Mouse (Mus musculus): Measurements from ENCODE around the gene Bri3. TPM values are rescaled to one million over a fixed set of nuclear protein-coding genes. Genes with fewer than 3 reads are reported as not detected.

Bri3 gene
- 100 to 1,000 TPM; 180 to 221 TPM for total RNA-seq (2021)

DNA sequence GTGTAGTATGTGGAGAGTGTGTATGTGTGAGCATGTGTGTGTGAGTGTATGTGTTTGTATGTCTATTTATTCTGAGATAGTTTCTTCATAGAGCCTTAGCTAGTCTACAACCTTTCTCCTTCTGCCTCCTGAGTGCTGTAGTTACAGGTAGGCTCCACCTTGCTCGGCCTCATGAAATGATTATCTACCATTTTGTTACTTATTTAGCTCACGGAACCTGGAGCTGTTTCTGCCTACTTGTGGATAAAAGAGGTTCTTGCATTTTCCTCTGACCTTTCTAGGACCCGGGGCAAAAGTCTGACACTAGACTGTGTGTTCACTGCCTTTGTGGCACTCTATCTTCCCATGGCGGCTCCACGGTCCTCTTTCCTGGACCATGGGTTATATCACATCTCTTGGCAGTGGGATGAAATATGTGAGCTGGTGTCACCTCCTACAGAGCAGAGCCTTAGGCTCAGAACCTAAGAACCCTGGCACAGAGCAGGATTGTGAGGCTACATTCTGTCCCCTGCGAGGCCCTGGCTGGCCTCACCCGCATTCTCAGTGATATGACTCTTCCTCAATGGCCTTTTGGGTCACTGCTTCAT lies at the start of gene Bri3:
Bri3 (plus strand) TSS at position 537 of the 587 bp plus-strand sequence.
- no peak for DNase-seq

DNA sequence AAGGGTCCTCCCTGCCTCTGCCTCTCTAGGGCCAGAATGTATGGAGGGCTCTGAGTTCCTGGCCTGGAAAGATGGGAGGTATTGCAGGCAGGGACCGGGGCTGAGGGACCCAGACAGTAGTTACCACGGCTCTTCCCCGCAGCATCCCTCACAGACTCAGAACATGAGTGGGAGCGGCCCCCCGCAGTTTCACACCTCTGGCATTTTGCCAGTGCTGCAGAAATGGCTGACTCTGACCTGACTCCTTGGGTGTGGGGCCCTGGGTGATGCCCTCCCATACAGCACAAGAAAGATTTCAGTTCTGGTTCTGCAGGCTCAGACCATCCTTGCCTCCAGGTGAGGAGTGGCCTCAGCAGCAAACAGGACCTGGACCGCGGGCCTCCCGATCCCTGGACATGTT lies 48.7 kb upstream of the Bri3 start:
- DNase-seq, result no peak

DNA sequence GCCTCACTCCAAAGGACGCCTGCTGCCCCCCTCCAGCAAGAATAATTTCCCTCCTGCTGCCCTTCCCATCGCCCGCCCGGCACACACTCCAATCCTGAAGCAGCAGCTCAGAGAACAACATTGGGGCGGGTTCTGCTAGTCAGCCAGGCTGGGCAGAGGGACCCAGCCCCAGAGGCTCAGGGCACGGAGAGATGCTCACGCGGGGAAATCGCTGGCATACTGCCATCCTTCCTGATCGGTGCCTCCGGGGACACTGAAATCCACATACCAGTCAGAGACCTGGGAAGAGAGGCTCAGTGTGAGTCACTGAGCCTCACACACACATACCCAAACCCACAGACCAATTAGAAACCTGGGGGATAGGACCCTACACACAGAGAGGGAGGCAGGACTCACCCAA lies 43.6 kb upstream of the Bri3 start:
- no peak for DNase-seq

DNA sequence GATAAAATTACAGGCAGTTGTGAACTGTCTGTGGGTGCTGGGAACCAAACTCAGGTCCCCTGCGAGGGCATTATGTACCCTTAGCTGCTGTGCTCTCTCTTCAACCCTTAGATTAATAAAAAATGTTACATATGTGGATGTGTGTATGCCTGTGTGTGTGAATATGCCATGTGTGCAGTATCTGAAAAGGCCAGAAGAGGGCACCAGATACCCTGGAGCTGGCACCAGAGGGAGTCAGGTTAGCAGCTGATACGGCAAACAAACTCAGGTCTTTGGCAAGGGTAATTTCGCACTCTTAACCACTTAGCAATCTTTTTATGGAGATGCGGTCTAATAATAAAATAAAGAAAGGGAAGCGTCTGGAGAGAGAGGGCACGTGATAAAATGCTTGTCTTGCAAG lies 41.8 kb upstream of the Bri3 start:
- no peak for DNase-seq

DNA sequence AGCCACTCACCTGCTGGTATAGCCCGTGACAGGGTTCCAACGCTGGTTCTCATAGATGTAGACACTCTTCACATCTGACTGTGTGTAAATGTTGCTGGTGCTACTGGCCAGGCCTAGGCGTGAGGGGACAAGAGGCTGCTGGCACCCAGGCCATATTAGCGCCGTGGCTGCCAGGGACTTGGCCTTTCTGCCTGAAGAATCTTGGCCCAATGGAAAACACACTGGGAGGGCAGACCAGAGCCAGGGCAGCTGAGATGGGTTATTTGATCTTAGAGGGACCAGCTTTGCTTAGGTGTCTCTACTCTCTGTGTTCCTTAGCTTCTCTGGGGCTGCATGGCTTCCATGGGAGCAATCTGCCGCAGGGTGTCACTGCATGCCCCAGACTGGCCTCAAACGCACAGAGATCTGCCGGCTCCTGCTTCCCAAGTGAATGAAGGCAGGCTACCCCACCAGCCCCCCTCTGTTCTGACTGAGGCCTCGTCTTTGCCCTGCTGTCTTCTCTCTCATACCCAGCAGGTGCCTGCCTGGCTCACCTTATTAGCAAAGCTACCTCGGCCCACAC lies 40.8 kb upstream of the Bri3 start:
- DNase-seq, result no peak

DNA sequence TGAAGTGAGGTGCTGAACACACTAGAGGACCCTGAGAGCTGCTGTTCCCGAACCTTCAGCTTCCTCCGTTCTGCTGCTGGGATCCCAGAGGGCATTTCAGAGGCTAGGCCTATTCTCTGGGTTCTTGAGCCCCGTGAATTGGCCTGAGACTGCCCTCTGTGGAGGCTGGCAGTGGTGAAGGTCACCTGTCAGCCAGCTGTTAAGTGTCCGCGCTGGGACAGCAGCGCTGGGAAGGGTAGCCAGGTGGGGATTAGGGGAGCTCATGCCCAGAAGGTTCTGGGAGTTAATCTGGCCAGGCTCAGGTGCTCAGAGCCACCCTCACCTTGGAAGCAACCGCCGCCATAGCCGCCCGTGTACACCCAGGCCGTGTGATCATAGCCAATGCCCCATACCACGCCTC lies 39.9 kb upstream of the Bri3 start:
- DNase-seq, result no peak

DNA sequence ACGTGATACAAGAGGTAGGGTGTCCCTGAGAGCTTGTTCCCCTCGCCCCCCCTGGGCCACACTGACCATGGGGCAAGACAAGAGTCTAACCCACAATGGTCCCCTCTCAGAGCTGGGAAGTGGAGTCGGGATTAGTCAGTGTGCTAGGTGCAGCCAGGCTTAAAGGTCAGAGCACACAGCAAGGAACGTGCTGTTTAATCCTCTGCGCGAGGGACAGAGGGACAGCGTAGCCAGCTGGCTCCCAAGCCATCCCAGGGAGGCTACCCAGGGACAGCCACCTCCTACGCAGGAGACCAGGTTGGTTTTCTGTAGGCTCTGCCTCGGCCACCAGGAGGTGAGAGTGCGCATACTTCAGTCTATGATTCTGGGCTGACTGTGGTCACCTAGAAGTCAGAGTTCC lies 39.3 kb upstream of the Bri3 start:
- no peak for DNase-seq

DNA sequence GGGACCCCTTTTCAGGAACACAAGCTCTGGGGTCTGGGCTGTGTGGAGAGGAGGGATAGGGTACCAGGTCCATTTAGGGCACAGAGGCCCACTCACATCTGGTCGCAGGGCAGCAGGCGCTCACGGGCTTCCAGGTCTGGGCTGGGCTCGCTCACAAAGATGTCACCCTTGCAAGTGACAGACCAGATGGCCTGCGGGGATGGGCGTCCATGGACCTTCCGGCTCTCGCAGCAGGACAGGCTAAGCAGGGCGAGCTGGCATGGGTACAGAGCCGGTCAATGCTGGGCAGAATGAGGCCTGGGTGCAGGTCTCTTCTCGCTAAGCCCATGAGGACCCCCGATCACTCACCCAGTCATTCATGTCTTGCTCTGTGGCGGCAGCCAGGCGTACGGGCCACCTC lies 38.2 kb upstream of the Bri3 start:
- DNase-seq, result no peak

DNA sequence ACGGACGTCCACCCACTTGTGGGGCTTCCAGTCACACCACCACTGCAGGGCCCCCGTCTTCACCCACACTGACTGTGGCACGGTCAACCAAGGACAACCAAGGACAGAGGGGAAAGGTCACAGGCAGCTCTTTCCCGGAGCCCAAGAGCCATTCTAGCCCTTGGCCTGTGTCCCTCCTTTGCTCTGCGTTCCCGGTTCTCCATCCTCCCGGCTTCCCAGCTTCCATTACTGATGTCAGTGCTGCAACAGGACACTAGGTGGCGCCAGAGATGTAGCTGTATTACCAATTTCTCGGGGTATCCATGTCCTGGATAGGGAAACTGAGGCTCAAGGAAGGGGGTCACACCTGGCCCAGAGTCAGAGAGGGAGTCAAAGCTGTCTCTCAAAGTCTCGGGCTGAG lies 36.8 kb upstream of the Bri3 start:
- peak; percentile 60 for DNase-seq

DNA sequence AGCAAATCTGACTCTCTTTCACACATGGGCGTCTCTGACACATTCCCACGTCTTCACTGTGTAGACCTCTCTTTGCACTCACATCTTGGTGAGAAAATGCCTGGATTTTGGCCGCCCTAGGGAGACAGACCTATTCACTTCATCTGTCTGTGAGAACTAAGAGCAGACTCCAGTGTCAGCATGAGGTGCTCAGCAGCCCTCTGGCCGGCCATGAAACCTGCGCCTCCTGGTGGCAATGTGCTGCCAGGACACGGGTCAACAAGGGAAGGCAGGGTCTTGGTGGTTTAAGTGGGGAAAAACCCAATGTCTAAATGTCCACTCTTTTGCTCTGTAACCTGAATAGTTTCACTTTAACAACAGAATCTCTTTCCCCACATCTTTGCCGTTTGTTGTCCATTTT lies 29.8 kb upstream of the Bri3 start:
- DNase-seq, result peak; percentile 80

DNA sequence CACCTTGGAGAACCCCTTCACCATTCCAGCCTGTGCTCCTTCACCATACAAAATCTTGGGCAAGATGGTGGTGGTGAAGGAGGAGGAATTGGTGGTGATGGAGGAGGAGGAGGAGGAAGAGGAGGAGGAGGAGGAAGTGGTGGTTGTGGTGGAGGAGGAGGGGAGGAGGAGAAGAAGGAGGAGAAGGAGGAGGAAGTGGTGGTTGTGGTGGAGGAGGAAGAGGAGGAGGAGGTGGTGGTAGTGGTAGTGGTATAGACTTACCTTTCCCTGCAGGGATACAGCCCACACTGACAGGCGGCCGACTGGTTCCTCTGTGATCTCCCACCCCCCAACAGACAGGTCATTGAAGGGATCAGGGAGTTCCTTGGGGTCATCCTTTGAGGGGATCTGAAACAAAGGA lies 28.2 kb upstream of the Bri3 start:
- no peak for DNase-seq

DNA sequence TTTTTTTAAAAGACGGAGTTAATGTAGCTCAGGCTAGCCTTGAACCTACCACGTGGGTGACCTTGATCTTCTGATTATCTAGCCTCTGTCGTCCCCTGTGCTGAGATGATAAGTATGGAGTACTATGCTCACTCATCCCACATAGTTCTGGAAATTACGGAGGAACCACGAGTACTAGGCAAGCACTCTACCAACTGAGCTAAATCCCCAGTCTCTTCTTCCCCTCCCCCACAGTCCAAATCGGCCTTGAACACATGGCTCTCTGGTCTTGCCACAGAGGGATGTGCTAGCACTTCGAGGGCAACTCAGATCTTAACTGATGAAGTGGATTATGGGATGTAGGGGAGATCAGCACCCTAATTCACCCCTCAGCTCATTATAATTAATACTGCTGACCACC lies 26.2 kb upstream of the Bri3 start:
- DNase-seq, result no peak

DNA sequence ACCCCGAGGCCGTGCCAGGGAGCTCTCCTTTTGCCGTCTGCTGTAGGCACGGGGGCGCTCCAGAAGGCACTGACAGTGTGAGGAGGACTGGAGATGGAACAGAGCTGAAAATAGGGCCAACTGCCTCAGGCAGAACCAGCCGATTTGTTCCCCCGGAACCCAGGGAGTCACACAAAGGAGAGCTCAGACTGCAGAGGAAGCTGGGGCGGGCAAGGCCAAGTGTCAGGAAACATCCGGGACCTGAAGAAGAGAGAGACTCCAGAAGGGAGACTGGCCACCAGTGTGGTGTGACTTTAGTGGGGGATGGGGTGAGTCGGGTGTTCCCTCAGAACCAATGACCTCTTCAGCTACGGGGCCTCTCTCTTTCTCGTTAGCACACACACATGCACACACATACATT lies 24.9 kb upstream of the Bri3 start:
- DNase-seq, result peak; percentile 21

DNA sequence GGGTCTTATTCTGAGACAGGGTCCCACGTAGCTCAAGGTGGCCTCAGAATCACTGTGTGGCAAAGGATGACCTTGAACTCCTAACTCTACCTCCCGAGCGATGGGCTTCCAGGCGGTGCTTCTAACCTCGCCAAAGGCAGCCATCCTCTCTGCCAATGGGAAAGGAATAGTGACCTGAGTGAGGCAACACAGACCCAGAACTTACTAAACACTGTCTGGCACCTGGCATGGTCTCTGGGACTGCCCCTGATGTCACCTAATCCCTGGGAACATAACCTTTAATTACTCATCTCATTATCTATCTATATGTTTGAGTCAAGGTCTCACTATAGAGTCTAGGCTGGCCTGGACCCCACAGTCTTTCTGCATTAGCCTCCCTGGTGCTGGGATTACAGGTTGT lies 24.3 kb upstream of the Bri3 start:
- no peak for DNase-seq

DNA sequence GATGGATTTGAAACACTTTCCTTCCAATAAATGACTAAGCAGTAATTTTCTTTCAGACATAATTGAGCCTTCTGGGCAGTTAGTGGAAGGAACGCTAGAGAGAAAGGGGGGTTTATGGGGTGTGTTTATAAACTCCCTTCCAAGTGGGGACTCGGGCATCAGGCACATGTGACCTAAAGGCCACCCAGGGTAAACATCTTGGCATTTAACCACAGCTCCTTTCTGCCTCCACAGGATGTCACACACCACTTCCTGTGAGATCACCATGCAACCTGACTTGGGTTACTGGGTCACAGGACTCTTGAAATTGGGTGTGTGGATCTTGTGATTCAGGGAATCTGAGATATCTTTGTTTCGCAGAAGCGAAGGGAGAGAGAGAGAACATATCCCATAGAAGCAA lies 22.9 kb upstream of the Bri3 start:
- no peak for DNase-seq

DNA sequence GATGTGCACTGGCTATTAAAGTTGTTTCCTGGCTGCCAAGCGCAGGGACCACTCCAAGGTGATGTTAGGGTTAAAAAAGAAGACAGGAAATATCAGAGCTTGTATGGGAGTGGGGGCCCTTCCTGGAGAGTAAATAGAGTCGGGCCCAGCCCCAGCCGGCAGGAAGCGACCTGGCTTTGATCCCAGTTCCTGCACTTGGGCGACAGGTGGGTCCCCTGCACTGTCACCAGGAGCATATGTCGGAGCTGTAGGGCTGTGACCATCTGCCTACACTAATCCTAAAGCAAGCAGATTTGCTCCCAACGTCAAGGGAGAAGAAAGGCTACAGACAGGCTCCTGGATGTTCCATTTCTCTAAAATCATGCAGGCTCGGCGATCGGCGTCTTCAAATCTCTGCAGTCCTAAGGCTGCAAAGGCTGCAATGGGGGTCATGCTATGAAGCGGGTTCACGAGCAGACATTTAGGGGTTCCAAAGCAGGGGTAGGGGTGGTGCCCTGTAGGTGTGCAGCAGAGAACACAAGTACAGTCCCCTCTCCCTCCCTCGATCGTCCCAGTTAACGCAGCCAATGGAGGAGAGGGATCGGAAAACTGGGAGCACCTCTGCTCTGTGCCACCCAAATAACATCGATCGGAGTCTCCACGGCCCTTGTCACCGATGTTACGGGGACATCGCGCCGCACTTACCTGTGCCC lies 21.3 kb upstream of the Bri3 start:
- DNase-seq, result peak; percentile 65

DNA sequence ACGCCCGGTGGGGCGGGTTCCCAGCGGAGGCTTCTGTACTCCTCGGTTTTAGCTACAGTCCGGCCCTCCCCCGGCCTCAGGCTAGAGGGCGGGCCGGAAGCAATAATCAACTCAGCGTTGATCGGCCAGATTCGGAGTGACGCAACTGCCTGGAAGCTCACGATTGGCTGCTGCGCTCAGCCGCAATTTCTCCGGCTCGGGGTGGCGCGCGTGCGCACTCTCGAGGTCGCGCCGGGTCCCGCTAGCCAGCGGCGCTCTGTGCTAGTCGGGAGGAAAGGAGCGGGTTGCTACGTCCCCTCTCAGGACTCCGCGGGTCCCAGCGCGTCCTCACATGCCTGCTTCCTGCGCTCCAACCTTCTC lies 20.8 kb upstream of the Bri3 start, which contains the start of gene Tecpr1:
Tecpr1 (minus strand) TSS at position 113 of the 360 bp plus-strand sequence.
- DNase-seq, result peak; percentile 95

DNA sequence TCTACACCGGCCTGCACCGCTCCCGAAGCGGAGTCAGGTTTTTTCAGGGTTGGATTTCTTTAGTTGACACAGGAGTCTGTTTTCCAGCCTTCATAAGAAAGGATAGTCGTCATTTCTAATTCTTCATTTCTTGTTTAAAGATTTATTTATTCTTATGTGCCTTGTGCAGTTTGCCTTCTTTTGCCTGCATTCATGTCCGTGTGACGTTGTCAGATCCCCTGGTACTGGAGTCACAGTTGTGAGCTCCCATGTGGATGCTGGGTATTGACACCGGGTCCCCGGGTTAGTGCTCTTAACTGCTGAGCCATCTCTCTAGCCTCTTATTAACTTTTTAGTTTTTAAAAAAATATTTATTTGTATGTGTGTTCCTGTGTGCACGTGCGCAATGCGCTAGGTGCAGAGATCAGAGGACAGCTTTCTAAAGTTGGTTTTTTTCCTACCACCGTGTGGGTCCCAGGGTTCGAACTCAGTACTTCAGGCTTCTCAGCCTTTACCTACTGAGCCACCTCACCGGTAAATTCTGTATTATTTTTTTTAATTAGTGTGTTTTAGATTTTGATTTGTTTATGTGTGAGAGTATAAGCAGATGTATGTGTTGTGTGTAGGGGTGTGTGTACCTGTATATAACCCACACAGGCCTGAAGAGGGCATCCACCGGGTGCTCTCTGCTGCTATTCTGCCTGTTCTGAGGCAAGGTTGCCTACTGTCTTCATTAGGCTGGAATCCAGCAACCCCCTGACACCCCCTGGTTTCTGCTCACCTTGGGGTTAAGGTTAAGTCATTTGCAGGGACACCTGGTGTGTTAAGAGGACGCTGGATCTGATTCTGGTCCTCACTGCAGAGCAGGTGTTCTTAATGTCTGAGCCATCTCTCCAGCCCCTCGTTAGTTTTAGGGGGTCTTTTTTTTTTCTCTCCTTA lies 20.1 kb upstream of the Bri3 start:
- no peak for DNase-seq

DNA sequence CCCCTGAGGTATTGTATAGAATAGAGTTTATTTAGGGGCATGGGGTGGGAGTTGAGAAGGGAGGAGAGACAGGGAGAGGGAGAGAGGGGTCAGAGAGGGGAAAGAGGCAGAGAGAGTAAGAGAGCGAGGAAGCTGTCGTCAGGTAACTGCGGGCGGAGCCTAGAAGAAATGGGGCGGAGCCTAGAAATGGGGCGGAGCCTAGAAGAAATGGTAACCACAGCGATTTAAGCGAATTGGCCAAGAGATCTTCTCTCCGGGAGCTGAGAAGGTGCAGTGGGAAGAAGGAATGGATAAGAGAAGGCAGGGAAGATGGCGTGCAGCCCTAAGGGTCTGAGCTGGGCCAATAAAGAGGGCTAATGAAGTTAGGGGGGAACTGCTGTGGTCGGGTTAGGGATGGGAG lies 18.0 kb upstream of the Bri3 start:
- no peak for DNase-seq

DNA sequence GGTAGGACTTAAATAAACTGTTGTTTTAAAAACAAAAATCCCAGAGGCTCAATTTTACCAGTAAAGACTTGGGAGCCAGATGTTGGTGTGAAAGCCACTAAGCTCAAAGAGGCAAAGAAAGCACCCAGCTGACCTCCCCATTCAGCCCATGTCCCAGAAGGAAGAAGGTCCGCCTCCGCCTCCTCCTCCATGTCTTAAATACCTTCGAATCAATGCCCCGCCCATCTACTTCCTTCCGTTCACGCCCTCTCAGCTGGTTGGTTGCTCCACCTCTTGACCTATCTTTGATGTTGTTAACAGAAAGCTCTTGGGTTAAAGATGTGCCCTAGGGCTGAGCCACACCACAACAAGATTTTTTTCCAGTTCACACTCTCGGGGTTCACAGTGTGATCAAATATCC lies 14.0 kb upstream of the Bri3 start:
- no peak for DNase-seq

DNA sequence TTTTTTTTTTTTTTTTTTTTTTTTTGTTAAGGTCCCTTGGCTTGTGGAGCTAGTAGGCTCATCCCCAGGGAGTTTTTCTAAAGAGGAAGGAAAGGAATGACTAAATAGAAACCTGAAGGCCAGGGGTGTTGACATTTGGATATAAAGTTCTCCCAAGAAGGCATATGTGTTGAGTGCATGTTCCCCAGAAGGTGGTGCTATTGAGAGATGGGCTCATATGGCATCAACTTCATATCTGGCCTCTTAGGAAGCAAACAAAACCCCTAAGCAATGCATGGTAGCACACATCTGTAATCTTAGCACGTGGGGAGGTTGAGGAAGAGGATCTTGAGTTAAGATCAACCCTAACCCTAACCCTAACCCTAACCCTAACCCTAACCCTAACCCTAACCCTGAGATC lies 12.8 kb upstream of the Bri3 start:
- no peak for DNase-seq

DNA sequence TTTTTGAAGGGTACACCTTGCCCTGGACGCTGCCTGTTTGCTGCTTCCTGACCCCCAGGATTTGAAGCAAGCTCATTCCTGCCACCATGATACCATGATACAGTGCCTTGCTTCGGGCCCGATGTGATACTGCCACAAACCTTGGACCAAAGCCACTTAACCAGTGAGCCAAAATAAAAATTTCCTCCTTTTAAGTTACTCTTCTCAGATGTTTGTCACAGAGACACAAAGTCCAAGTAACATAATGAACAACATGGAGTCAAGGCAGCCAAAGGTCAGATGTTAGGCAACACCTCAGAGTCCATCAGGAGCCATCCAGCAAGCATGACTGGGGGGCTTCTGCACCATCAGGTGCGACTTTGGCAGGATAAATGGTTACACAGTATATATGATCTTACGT lies 11.7 kb upstream of the Bri3 start:
- DNase-seq, result no peak

DNA sequence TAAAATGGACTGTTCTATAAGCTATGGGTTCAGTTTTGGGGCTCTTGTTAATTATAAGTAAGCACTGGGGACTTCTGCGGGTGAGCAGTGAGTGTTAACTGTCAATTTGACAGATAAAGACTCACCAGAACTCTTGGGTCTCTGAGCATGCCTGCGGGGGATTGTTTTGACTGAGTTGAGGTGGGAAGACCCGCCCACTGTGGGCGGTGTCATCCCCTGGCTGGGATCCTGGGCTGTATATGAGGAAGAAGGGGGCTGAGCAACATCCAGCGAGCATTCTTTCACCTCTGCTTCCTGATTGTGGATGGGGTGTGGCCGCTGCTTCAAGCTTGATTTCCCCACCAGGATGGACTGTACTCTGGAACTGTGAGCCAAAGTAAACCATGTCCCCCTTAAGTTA lies 10.0 kb upstream of the Bri3 start:
- no peak for DNase-seq

Measured in heart, postnatal 4 days (tissue).